Mouse (Mus musculus) MEL (cell line): ENCODE measurements around the gene Sp2. TPM values are rescaled to one million over a fixed set of nuclear protein-coding genes. Genes with fewer than 3 reads are reported as not detected.

Experiments
- DNase-seq: peaks from one replicate; pipeline ENCODE4 v3.0.0; 2011; ENCODE audit warnings: low read depth, low spot score
- H3K27ac ChIP-seq: 2 replicates; pipeline ENCODE4 v1.5.1; 2012; ENCODE audit warnings: low read depth, mild to moderate bottlenecking, control low read depth, low read length, moderate library complexity; ENCODE audit not compliant: control insufficient read depth
- H3K27me3 ChIP-seq, 2 experiments: fragments of 150-350 bp in 1 of 2; sonication (generic) in 1 of 2; 2 replicates each; pipeline ENCODE4 v1.6.1; 2012; ENCODE audit warnings: low read length in 2 of 2, mild to moderate bottlenecking in 2 of 2, improper control_type of control experiment in 1 of 2, moderate library complexity in 1 of 2; ENCODE audit not compliant: insufficient read depth in 2 of 2, control insufficient read depth in 1 of 2
- H3K36me3 ChIP-seq, 2 experiments: 2 replicates each; pipeline ENCODE4 v1.6.1; 2012 to 2014; ENCODE audit warnings: low read length in 2 of 2, improper control_type of control experiment in 1 of 2, inconsistent platforms in 1 of 2, mild to moderate bottlenecking in 1 of 2; ENCODE audit not compliant: insufficient read depth in 2 of 2, control insufficient read depth in 1 of 2
- H3K4me1 ChIP-seq, 2 experiments: fragments of 150-350 bp in 1 of 2; sonication (generic) in 1 of 2; 2 replicates each; pipeline ENCODE4 v1.6.1; 2012; ENCODE audit warnings: low read length in 2 of 2, improper control_type of control experiment in 1 of 2, mild to moderate bottlenecking in 1 of 2; ENCODE audit not compliant: insufficient read depth in 2 of 2, control insufficient read depth in 1 of 2
- H3K4me3 ChIP-seq, 2 experiments: fragments of 150-350 bp in 1 of 2; sonication (generic) in 1 of 2; 2 replicates each; pipeline ENCODE4 v1.5.1; 2012; ENCODE audit warnings: low read depth in 2 of 2, low read length in 2 of 2, mild to moderate bottlenecking in 2 of 2, moderate library complexity in 2 of 2, control low read depth in 1 of 2, improper control_type of control experiment in 1 of 2; ENCODE audit not compliant: control insufficient read depth in 1 of 2, insufficient read depth in 1 of 2
- H3K79me2 ChIP-seq: 2 replicates; pipeline ENCODE4 v1.6.1; 2012; ENCODE audit warnings: mild to moderate bottlenecking, low read length, moderate library complexity; ENCODE audit not compliant: control insufficient read depth, poor library complexity, insufficient read depth
- H3K9ac ChIP-seq: 2 replicates; pipeline ENCODE4 v1.6.1; 2012; ENCODE audit warnings: low read depth, mild to moderate bottlenecking, control low read depth, low read length, moderate library complexity; ENCODE audit not compliant: control insufficient read depth, poor library complexity, severe bottlenecking
- H3K9me3 ChIP-seq: fragments of 150-350 bp; sonication (generic); replicated peaks from 2 replicates; pipeline ENCODE4 v1.6.1; 2012; ENCODE audit warnings: mild to moderate bottlenecking, low read length, improper control_type of control experiment, moderate library complexity; ENCODE audit not compliant: insufficient read depth
- BHLHE40 ChIP-seq: IDR thresholded peaks from 2 replicates; pipeline ENCODE4 v1.6.1; 2012; ENCODE audit warnings: low read depth, mild to moderate bottlenecking, inconsistent platforms, low read length, improper control_type of control experiment, borderline replicate concordance
- CHD1 ChIP-seq: IDR thresholded peaks from 2 replicates; pipeline ENCODE4 v1.6.1; 2012; ENCODE audit warnings: low read depth, mild to moderate bottlenecking, inconsistent platforms, low read length, improper control_type of control experiment
- CHD2 ChIP-seq: IDR thresholded peaks from 2 replicates; pipeline ENCODE4 v1.6.1; 2011; ENCODE audit warnings: low read length, improper control_type of control experiment
- CTCF ChIP-seq, 3 experiments: IDR thresholded peaks in 2 of 3; conservative IDR thresholded peaks in 1 of 3; 2 replicates each; pipeline ENCODE4 v1.5.1; 2011 to 2012; ENCODE audit warnings: low read length in 3 of 3, low read depth in 2 of 3, mild to moderate bottlenecking in 2 of 3, improper control_type of control experiment in 1 of 3, inconsistent platforms in 1 of 3, mixed read lengths in 1 of 3, moderate library complexity in 1 of 3; ENCODE audit not compliant: control insufficient read depth in 1 of 3, insufficient read depth in 1 of 3, poor library complexity in 1 of 3, severe bottlenecking in 1 of 3
- E2F4 ChIP-seq: IDR thresholded peaks from 2 replicates; pipeline ENCODE4 v1.6.1; 2011; ENCODE audit warnings: low read depth, low read length, improper control_type of control experiment, borderline replicate concordance
- ELF1 ChIP-seq: IDR thresholded peaks from 2 replicates; pipeline ENCODE4 v1.6.1; 2014; ENCODE audit warnings: low read depth, mild to moderate bottlenecking, inconsistent platforms, low read length, improper control_type of control experiment, moderate library complexity
- EP300 ChIP-seq, 2 experiments: IDR thresholded peaks; 2 replicates each; pipeline ENCODE4 v1.6.1; 2011; ENCODE audit warnings: improper control_type of control experiment in 2 of 2, low read length in 2 of 2, low read depth in 1 of 2, mild to moderate bottlenecking in 1 of 2
- ETS1 ChIP-seq: IDR thresholded peaks from 2 replicates; pipeline ENCODE4 v1.6.1; 2012; ENCODE audit warnings: low read depth, mild to moderate bottlenecking, inconsistent platforms, low read length, improper control_type of control experiment, moderate library complexity
- HCFC1 ChIP-seq: IDR thresholded peaks from 2 replicates; pipeline ENCODE4 v1.6.1; 2012; ENCODE audit warnings: low read depth, mild to moderate bottlenecking, inconsistent platforms, low read length, improper control_type of control experiment, moderate library complexity
- JUND ChIP-seq: IDR thresholded peaks from 2 replicates; pipeline ENCODE4 v1.6.1; 2011; ENCODE audit warnings: low read depth, mild to moderate bottlenecking, improper control_type of control experiment, low read length
- KAT2A ChIP-seq: conservative IDR thresholded peaks from 2 replicates; pipeline ENCODE4 v1.6.1; 2012; ENCODE audit warnings: low read depth, low read length, improper control_type of control experiment, inconsistent platforms
- MAFK ChIP-seq: IDR thresholded peaks from 2 replicates; pipeline ENCODE4 v1.6.1; 2011; ENCODE audit warnings: low read depth, mild to moderate bottlenecking, low read length, improper control_type of control experiment, borderline replicate concordance
- MAX ChIP-seq: IDR thresholded peaks from 2 replicates; pipeline ENCODE4 v1.6.1; 2011; ENCODE audit warnings: low read length, improper control_type of control experiment
- MEF2A ChIP-seq: IDR thresholded peaks from 2 replicates; pipeline ENCODE4 v1.6.1; 2014; ENCODE audit warnings: low read depth, mild to moderate bottlenecking, inconsistent platforms, low read length, improper control_type of control experiment; ENCODE audit not compliant: poor library complexity, insufficient replicate concordance, severe bottlenecking; ENCODE audit errors: extremely low read depth
- MYB ChIP-seq: IDR thresholded peaks from 2 replicates; pipeline ENCODE4 v1.6.1; 2011; ENCODE audit warnings: mild to moderate bottlenecking, low read depth, low read length, improper control_type of control experiment
- MYC ChIP-seq: IDR thresholded peaks from 2 replicates; pipeline ENCODE4 v1.6.1; 2011; ENCODE audit warnings: low read depth, mild to moderate bottlenecking, low read length, improper control_type of control experiment, moderate library complexity
- NELFE ChIP-seq: IDR thresholded peaks from 2 replicates; pipeline ENCODE4 v1.6.1; 2011; ENCODE audit warnings: low read depth, low read length, improper control_type of control experiment
- NRF1 ChIP-seq: IDR thresholded peaks from 2 replicates; pipeline ENCODE4 v1.6.1; 2014; ENCODE audit warnings: low read depth, mild to moderate bottlenecking, inconsistent platforms, low read length, improper control_type of control experiment, moderate library complexity; ENCODE audit not compliant: poor library complexity, insufficient read depth, severe bottlenecking
- POLR2A ChIP-seq, 2 experiments: IDR thresholded peaks; 2 replicates each; pipeline ENCODE4 v1.6.1; 2011 to 2012; ENCODE audit warnings: low read length in 2 of 2, mild to moderate bottlenecking in 2 of 2, control low read depth in 1 of 2, improper control_type of control experiment in 1 of 2, low read depth in 1 of 2, moderate library complexity in 1 of 2; ENCODE audit not compliant: control insufficient read depth in 1 of 2, insufficient read depth in 1 of 2, poor library complexity in 1 of 2
- RCOR1 ChIP-seq: IDR thresholded peaks from 2 replicates; pipeline ENCODE4 v1.6.1; 2012; ENCODE audit warnings: low read depth, mild to moderate bottlenecking, inconsistent platforms, low read length, improper control_type of control experiment
- SIN3A ChIP-seq: IDR thresholded peaks from 2 replicates; pipeline ENCODE4 v1.6.1; 2012; ENCODE audit warnings: low read length, improper control_type of control experiment, inconsistent platforms
- SMC3 ChIP-seq: IDR thresholded peaks from 2 replicates; pipeline ENCODE4 v1.6.1; 2011; ENCODE audit warnings: low read depth, low read length, improper control_type of control experiment
- TAL1 ChIP-seq: IDR thresholded peaks from 2 replicates; pipeline ENCODE4 v1.6.1; 2012; ENCODE audit warnings: mild to moderate bottlenecking, inconsistent platforms, low read length, moderate library complexity, mixed read lengths
- TBP ChIP-seq: IDR thresholded peaks from 2 replicates; pipeline ENCODE4 v1.8.0; 2011; ENCODE audit warnings: low read depth, low read length, improper control_type of control experiment
- UBTF ChIP-seq: IDR thresholded peaks from 2 replicates; pipeline ENCODE4 v1.6.1; 2012; ENCODE audit warnings: low read depth, mild to moderate bottlenecking, inconsistent platforms, low read length, improper control_type of control experiment, moderate library complexity, borderline replicate concordance; ENCODE audit not compliant: insufficient read depth
- USF1 ChIP-seq: IDR thresholded peaks from 2 replicates; pipeline ENCODE4 v1.6.1; 2014; ENCODE audit warnings: low read depth, mild to moderate bottlenecking, inconsistent platforms, low read length, improper control_type of control experiment, moderate library complexity
- USF2 ChIP-seq, 2 experiments: IDR thresholded peaks; 2 replicates each; pipeline ENCODE4 v1.6.1; 2011 to 2012; ENCODE audit warnings: improper control_type of control experiment in 2 of 2, low read length in 2 of 2, borderline replicate concordance in 1 of 2, inconsistent platforms in 1 of 2, low read depth in 1 of 2, mild to moderate bottlenecking in 1 of 2; ENCODE audit not compliant: insufficient read depth in 1 of 2
- ZC3H11A ChIP-seq: IDR thresholded peaks from 2 replicates; pipeline ENCODE4 v1.6.1; 2012; ENCODE audit warnings: low read depth, mild to moderate bottlenecking, inconsistent platforms, low read length, improper control_type of control experiment
- ZKSCAN1 ChIP-seq: IDR thresholded peaks from 2 replicates; pipeline ENCODE4 v1.6.1; 2012; ENCODE audit warnings: low read depth, mild to moderate bottlenecking, inconsistent platforms, low read length, improper control_type of control experiment, moderate library complexity
- ZMIZ1 ChIP-seq: IDR thresholded peaks from 2 replicates; pipeline ENCODE4 v1.6.1; 2012; ENCODE audit warnings: low read depth, mild to moderate bottlenecking, inconsistent platforms, low read length, improper control_type of control experiment, moderate library complexity
- polyA plus RNA-seq, 2 experiments: library from polyadenylated mRNA; stranded (reverse) in 1 of 2; unstranded in 1 of 2; fragments of >175 nt in 1 of 2; fragments of >200 nt in 1 of 2; gene quantifications; 2 replicates each; pipeline versions ENCODE4 v1.2.1 to v1.2.4; 2012; ENCODE audit warnings: low replicate concordance in 2 of 2, low read depth in 1 of 2; ENCODE audit not compliant: insufficient read length in 2 of 2, insufficient read depth in 1 of 2, missing spikeins in 1 of 2
- total RNA-seq: library from RNA; depleted of rRNA; stranded (reverse); fragments of 300-350 nt; gene quantifications from 2 replicates; pipeline ENCODE4 v1.2.3, GENCODE M21; 2012

The Sp2 gene
- total and polyA plus RNA-seq, 3 experiments: 1.4 to 20.3 TPM; not detected in 1

DNA sequence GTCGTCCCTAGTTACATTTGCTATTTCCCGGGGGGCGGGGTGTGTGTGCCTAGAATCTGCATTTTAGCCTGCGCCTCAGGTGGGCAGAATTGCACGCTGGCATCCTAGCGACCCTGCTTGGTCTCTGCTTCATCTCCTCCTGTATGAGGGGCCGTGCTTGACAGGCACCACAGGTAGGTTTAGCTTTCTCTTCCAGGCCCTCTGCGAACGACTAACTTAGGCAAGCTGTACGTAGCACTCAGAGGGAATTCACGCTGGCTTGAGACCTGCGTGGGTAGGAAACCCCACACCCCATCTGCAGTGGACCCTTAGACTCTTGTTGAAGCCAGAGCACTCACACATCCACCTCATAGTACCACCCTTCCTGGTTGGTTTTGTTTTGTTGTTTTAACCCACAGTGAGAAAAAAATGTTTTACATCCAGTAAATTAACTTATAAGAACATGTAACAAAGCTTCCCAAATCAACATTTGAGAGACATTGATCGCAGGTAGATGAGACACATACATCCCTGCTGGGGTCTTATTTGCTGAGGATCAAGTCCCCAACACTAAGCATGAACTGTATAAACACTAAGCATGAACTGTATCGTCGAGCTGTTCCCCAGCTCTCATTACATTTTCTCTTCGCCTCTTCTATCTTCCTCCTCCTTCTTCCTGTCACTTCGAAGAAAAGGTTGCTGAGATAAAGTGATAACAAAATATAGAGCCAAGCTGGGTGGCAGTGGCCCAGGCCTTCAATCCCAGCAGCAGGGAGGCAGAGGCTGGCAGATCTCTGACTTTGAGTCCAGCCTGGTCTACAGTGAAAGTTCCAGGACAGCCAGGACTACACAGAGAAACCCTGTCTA is 4.1 kb downstream of the Sp2 start (continued):
- peak; percentile 26 for TF ChIP-seq SMC3
- TF ChIP-seq JUND: no peak
- no peak for TF ChIP-seq USF2 (IDR thresholded peaks at IDR 0.05; ENCODE audit: borderline replicate concordance in 1 of 2, insufficient read depth in 1 of 2, low read depth in 1 of 2, low read length in 2 of 2)

DNA sequence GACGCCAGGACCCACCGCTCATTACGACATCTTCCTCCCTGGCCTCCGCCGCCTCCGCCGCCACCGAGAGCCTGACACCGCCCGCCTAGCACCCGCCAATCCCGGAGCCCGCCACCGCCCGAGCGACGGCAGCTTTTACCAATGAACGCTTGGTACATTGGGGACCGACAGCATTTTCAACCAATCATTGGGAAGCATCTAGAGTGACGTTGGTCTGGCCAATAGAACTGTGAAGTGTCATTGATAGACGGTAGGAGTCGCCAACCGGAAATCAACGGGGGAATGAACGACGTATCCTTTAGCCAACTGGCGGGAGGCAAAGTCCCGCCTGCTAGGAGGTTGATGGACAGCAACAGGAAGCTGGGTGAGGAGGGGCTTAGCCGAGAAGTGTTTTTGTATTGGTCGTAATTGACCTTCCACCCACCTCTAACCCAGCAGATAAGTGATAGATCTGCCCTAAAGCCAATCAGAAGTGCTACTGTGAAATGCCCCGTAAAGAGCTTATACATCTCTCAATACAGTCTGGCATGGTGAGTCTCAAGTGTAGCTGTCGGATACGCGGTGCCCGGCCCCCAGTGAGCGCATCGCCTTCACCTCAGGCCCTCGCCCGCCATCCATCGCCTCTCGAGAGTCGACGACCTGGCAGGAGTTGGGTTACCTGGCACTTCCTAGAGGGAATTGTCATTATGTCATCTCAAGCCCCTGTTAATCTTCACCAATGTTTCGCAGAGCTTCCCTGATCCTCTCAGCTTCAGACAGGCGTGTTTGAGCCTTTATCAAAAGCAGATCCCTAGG is 5.0 kb downstream of the Sp2 start:
- peak overlapping the region; percentile 80 for H3K9ac ChIP-seq
- H3K4me3 ChIP-seq: peak overlapping the region; percentile 49 to 69
- H3K79me2 ChIP-seq: peaks cover 30% of the 10 kb centered on the region
- H3K27ac ChIP-seq: peak overlapping the region; percentile 88
- H3K27me3 ChIP-seq: no peaks in the 10 kb centered on the region
- peaks cover 9 to 28% of the 10 kb centered on the region in 2 experiments for H3K4me1 ChIP-seq
- no peaks in the 10 kb centered on the region for H3K9me3 ChIP-seq
- DNase-seq: peak; percentile 100
- H3K36me3 ChIP-seq: peaks cover 0 to 24% of the 10 kb centered on the region in 2 experiments; a peak in 2 of 4 replicates
- TF ChIP-seq USF1 (no peak), MEF2A (0 out of 2 replicates have a peak, but pooled peaks have one; percentile 37), RCOR1 (no peak), ZC3H11A (no peak), POLR2A (IDR thresholded peaks at IDR 0.05; ENCODE audit: control insufficient read depth in 1 of 2, insufficient read depth in 1 of 2, low read depth in 1 of 2, low read length in 2 of 2, poor library complexity in 1 of 2) (peak in 1 of 2 experiments; percentile 89; a peak in 3 of 4 replicates), MAFK (no peak), NELFE (peak; percentile 78), ZMIZ1 (peak; percentile 77), TBP (peak; percentile 95), JUND (0 out of 2 replicates have a peak, but pooled peaks have one; percentile 71), ETS1 (0 out of 2 replicates have a peak, but pooled peaks have one; percentile 18), CHD2 (peak; percentile 95), USF2 (IDR thresholded peaks at IDR 0.05; ENCODE audit: borderline replicate concordance in 1 of 2, insufficient read depth in 1 of 2, low read depth in 1 of 2, low read length in 2 of 2) (no peak), NRF1 (0 out of 2 replicates have a peak, but pooled peaks have one; percentile 33), CTCF (IDR thresholded peaks at IDR 0.05 in 2 of 3, conservative IDR thresholded peaks at IDR 0.05 in 1 of 3; ENCODE audit: control insufficient read depth in 1 of 3, insufficient read depth in 1 of 3, low read depth in 2 of 3, low read length in 3 of 3, poor library complexity in 1 of 3, severe bottlenecking in 1 of 3) (no peak), HCFC1 (peak; percentile 84), E2F4 (no peak), BHLHE40 (no peak), UBTF (no peak), MYC (peak; percentile 74; the same call in 1 of the 2 replicates), ZKSCAN1 (no peak), CHD1 (no peak), TAL1 (no peak), SIN3A (peak; percentile 74; the same call in 1 of the 2 replicates), MYB (no peak), ELF1 (peak; percentile 90), EP300 (IDR thresholded peaks at IDR 0.05; ENCODE audit: low read depth in 1 of 2, low read length in 2 of 2) (0 out of 4 replicates have a peak, but pooled peaks of 1 of the 2 experiments have one; percentile 4), KAT2A (peak; percentile 79), MAX (peak; percentile 76)
